In genomic region chr14:19709161-19709560, GRCm38 (mm10) we compare ENCODE assay signal across 9 mouse cellular contexts. TPM values are rescaled to one million over a fixed set of nuclear protein-coding genes. Genes with fewer than 3 reads are reported as not detected.
A peak's percentile ranks its signal among the peaks of the same experiment; 100 is the strongest.
DNase-seq lines count a peak whose midpoint lies in the region; ATAC-seq lines count a peak whose summit lies in the region.
"Had no signal": no experiment of that assay in that cellular context is flagged by ENCODE, and none has a peak within 500 bp of the region (broad histone marks: within the 10 kb centered on the region; RNA-seq: fewer than 3 reads in every experiment).

No protein-coding gene starts in this region.

- no peak overlapping the region for H3K9ac ChIP-seq in lung, embryonic 15.5 days
- no peak overlapping the region; the same call in 1 of the 2 replicates for H3K9ac ChIP-seq in hindbrain, embryonic 14.5 days
- H3K9ac ChIP-seq in liver, embryonic 13.5 days: 0 out of 2 replicates have a peak overlapping the region, but pooled peaks have one; percentile 29

- DNase-seq in lung, postnatal 14 days: no peak
- DNase-seq in hindbrain, embryonic 14.5 days (ENCODE audit: low spot score): no peak
- no peak for DNase-seq in liver, embryonic 13.5 days
- no peak for DNase-seq in frontal cortex, postnatal 36 days (ENCODE audit: low spot score in 2 of 2)
- no peak for DNase-seq in cerebellum, postnatal 4 days (ENCODE audit: low spot score in 2 of 2)
- DNase-seq in left cerebral cortex, postnatal 36 days (ENCODE audit: low spot score in 2 of 2): no peak
- DNase-seq: spleen, adult 18-20 months had no signal

- no peak for ATAC-seq in lung, embryonic 15.5 days (ENCODE audit: borderline replicate concordance, extremely low read depth, low FRiP score, low TSS enrichment)
- ATAC-seq in hindbrain, embryonic 14.5 days (ENCODE audit: low FRiP score): 0 out of 2 replicates have a peak, but pooled peaks have one; percentile 32
- ATAC-seq in liver, embryonic 13.5 days (ENCODE audit: low read depth): no peak

- peaks cover 4% of the 10 kb centered on the region; the same call in 1 of the 2 replicates for H3K27me3 ChIP-seq in lung, embryonic 15.5 days
- H3K27me3 ChIP-seq in hindbrain, embryonic 14.5 days (ENCODE audit: control insufficient read depth, insufficient read depth, low read length): peaks cover 8% of the 10 kb centered on the region; the same call in 1 of the 2 replicates
- H3K27me3 ChIP-seq in liver, embryonic 13.5 days: 0 out of 2 replicates have a peak, but pooled peaks cover 3% of the 10 kb centered on the region

- 57% methylated on average over 9 of the region's 9 CpGs for WGBS in lung, embryonic 15.5 days
- 26% methylated on average over 9 of the region's 9 CpGs for WGBS in hindbrain, embryonic 14.5 days
- WGBS in liver, embryonic 13.5 days (ENCODE audit: insufficient replicate concordance): 68% methylated on average over 9 of the region's 9 CpGs

- H3K4me2 ChIP-seq in lung, embryonic 15.5 days: no peak overlapping the region
- peak overlapping the region; percentile 41 for H3K4me2 ChIP-seq in hindbrain, embryonic 14.5 days (replicated peaks)
- peak overlapping the region; percentile 41 for H3K4me2 ChIP-seq in liver, embryonic 13.5 days

- H3K4me1 ChIP-seq in lung, embryonic 15.5 days: peaks cover 33% of the 10 kb centered on the region
- H3K4me1 ChIP-seq in hindbrain, embryonic 14.5 days (replicated peaks; ENCODE audit: control insufficient read depth, insufficient read depth, low read length): peaks cover 7% of the 10 kb centered on the region; the same call in 1 of the 2 replicates
- H3K4me1 ChIP-seq in liver, embryonic 13.5 days (replicated peaks): peaks cover 10% of the 10 kb centered on the region

- no peaks in the 10 kb centered on the region for H3K9me3 ChIP-seq in lung, embryonic 15.5 days
- H3K9me3 ChIP-seq in hindbrain, embryonic 14.5 days (ENCODE audit: control insufficient read depth, low read length): no peaks in the 10 kb centered on the region
- H3K9me3 ChIP-seq in liver, embryonic 13.5 days (replicated peaks): no peaks in the 10 kb centered on the region
- H3K9me3 ChIP-seq: G1E had no signal

- intact Hi-C loops in left cerebral cortex, postnatal 36 days (cut with DNase I): loop anchor here (5.0 to 10.0 kb wide), 2 partner anchors 358 to 546 kb away; no protein-coding TSS in a partner anchor

- H3K36me3 ChIP-seq in lung, embryonic 15.5 days: no peaks in the 10 kb centered on the region
- H3K36me3 ChIP-seq in hindbrain, embryonic 14.5 days (replicated peaks; ENCODE audit: control insufficient read depth, insufficient read depth): no peaks in the 10 kb centered on the region
- no peaks in the 10 kb centered on the region for H3K36me3 ChIP-seq in liver, embryonic 13.5 days
- H3K36me3 ChIP-seq: G1E had no signal

- no peak overlapping the region for H3K4me3 ChIP-seq in lung, embryonic 15.5 days
- no peak overlapping the region for H3K4me3 ChIP-seq in hindbrain, embryonic 14.5 days (replicated peaks; ENCODE audit: low read length)
- peak overlapping the region; percentile 41; the same call in 1 of the 2 replicates for H3K4me3 ChIP-seq in liver, embryonic 13.5 days (replicated peaks)

- peak overlapping the region; percentile 11; the same call in 1 of the 2 replicates for H3K27ac ChIP-seq in lung, embryonic 15.5 days
- no peak overlapping the region for H3K27ac ChIP-seq in hindbrain, embryonic 14.5 days
- H3K27ac ChIP-seq in liver, embryonic 13.5 days: 0 out of 2 replicates have a peak overlapping the region, but pooled peaks have one; percentile 5

RNA-seq across cellular contexts. Expression of gene Nid2, which starts 41.9 kb away (rescaled TPM):
- polyA plus RNA-seq in lung, embryonic 15.5 days (2015; fragmentation: Nextera tagmentation; extraction: Ambion mirVana): 108 TPM in 2 replicates
- polyA plus RNA-seq in hindbrain, embryonic 14.5 days (2014; fragmentation: Nextera tagmentation; extraction: Ambion mirVana): 46.3 and 48.7 TPM in 2 replicates
- polyA plus RNA-seq in liver, embryonic 13.5 days (2015; fragmentation: Nextera tagmentation; extraction: Ambion mirVana): 13.9 and 16.5 TPM in 2 replicates
- 1 to 10 TPM; 1.9 to 2.5 TPM for total RNA-seq in left cerebral cortex, postnatal 36 days (2021)
